Mouse (Mus musculus) gastrocnemius, postnatal 4 days (tissue): ENCODE results near the gene Tex19.1. TPM values are rescaled to one million over a fixed set of nuclear protein-coding genes. Genes with fewer than 3 reads are reported as not detected.
"Not testable (repeated sequence)": the region's sequence is repeated elsewhere in the genome, so short reads cannot be mapped to it uniquely, and the experiment has no call there.

Source experiments
- DNase-seq, 2 experiments: peaks; one replicate each; pipeline ENCODE4 v3.0.0; 2021 to 2022; ENCODE audit warnings: low spot score in 2 of 2, mixed read lengths in 2 of 2
- long read RNA-seq, 2 experiments: library from polyadenylated mRNA; stranded (forward); transcript quantifications; one replicate each; pipeline ENCODE4 v2.0.0; 2021
- total RNA-seq, 2 experiments: library from RNA; stranded (reverse); gene quantifications; 2 replicates each; pipeline ENCODE4 v1.2.3; 2021

Tex19.1 gene
- total RNA-seq = under 1 TPM in 1 of 2 experiments, not detected in 1; 0.15 TPM
- long read RNA-seq, experiment 1 = 0 reads
- long read RNA-seq, experiment 2 = 0 reads

DNA sequence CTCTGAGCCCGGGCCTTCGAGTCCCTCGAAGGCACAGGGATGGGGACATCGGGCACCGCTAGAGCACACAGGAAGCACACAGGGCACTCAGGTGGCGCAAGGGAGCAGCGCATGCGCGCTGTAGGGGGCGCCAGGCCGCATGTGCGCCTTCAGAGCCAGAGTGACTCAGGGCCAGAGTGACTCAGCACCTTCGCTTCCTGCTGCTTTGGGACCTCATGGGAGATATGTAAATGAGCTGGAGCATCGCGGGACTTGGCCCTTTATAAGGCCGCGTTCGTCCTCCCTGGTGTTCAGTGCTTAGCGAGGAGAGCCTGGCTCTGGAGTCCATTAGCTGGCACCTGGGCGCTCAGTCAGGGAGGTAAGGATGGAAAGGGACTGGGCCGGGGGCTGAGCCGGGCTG is at the start of gene Tex19.1:
Gene Tex19.1, plus strand, starts transcription at position 279 of the 400 bp plus-strand sequence.
- DNase-seq = no peak

DNA sequence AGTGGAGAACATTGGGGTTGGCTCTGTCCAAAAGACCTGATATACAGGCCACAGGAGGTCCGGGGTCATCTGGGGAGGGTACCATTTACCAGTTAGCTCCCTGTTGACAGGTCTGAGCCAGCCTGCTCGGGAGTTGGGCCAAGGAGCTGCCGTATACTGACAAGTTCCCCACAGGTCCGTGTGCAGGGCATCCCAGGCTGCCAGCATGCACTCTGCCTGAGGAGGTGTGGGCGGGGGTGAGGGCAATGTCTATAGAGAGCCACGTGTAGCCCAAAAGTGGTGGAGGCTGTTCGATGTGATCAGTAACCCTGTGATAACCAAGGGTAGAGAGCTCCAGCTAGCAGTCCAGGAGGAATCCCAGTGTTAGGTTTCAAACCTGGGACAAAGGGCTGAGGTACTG is 46.2 kb upstream of the Tex19.1 start:
- DNase-seq = no peak

DNA sequence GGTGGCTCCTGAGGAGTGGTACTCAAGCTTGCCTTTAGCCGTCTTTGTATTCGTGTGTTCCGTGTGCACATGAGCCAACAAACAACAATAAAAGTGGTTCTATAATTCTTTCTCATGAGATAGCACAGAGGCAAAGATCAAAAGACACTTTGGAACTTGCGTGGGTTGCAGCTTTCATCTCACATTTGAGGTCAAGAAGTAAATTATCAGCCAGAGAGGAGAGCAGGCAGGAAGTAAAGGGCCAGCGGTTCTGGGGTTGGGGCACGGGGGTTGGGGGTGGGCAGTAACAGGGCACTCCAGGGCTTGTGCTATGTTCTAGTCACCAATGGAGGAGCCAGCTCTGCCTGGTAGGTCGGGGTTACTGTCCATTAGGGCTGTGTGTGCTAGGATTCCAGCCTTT is 45.3 kb upstream of the Tex19.1 start:
- no peak for DNase-seq

DNA sequence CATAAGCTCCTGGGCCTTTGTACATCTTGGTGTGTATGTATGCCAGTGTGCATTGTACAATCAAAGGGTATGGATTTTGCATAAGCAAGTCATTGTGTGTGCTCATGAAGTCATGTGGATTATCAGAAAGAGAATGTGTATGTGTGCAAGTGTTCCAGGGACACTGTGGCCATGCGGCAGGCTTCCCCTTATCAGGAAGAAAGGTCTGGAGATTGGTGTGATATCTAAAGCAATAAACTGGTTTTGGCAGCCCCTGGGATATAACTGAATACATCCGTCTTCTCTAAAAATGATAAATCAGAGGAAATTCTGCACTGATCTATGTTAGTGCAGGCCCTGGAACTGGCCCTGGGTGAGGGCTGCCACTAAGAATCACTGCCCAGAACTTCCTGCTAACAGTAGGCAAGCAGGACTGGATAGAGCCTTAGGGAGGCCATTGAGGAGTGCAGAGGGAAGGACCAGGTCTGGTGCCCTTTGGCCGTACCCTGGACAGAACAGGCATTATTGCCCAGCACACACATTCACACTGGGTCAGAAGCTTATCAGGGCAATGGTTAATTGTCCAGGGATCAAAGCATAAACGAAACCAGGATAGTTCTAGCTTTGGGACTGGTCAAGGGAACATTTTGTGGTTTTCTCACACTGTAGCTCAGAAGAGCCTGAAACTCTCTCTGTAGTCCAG is 44.7 kb upstream of the Tex19.1 start:
- DNase-seq = no peak

DNA sequence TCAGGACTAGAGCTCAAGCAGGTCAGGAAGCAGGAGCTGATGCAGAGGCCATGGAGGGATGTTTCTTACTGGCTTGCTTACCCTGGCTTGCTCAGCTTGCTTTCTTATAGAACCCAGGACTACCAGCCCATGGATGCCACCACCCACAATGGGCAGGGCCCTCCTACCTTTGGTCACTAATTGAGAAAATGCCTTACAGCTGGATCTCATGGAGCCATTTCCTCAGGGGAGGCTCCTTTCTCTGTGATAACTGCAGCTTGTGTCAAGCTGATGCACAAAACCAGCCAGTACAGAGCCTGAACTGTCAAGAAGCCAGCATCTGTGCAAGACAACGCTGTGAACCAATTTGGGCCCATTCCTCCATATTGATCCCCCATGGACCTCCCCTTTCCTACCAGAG is 38.7 kb upstream of the Tex19.1 start:
- DNase-seq = not testable (repeated sequence)

DNA sequence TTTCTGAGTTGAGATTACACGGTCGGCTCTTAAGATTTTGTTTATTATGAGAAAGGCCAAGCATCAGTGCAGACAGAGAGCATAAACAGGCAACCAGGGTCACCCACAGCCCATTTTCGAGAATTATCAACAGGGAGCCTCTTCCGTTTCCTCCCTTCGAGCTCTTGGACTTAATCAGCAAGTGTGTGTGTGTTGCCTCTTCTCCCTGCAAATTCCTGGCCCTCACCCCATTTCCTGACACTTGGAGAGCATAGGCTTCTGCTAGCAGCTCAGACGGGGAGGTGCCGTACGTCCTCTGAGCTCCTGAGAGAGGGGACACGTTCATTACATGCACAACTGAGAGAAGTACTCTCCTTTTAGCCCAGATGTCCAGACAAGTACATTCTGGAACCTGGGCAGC is 37.9 kb upstream of the Tex19.1 start:
- no peak for DNase-seq

DNA sequence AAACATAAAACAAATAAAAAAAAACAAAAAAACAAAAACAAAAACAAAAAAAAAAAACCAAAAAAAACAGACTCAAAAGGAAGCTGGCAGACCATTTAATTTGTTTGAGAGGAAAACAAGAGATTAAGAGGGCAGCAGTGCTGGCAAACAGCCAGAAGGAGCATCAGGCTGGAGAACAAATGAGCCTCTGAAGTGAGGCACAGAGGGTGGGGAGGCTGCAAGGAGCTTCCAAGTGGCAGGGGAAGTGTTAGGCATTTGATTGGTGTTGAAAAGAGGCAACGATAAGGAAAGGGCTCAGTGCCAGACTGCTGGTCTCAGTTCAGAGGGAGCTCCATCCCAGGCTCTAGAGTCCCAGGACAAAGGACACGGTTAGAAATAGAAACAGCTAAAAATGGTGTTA is 36.0 kb upstream of the Tex19.1 start:
- DNase-seq = no peak

DNA sequence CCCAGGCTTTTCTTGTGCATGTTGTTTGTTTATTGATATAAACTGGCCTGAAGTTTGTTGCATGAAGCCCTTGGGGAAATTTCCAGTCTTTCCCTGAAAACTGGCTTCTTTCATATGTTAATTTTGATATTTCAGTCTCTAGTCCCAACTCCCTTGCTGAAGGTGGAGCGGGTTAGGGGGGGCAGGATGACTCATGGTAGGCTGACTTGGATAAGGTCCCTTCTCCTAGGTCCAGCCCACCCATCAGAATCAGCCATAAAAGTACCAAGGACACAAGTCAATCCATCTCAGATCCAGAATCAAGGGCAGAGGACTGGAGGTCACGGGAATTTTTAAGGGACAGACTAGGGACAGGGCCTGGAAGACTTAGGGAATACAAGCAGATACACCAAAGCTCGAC is 34.9 kb upstream of the Tex19.1 start:
- no peak for DNase-seq

DNA sequence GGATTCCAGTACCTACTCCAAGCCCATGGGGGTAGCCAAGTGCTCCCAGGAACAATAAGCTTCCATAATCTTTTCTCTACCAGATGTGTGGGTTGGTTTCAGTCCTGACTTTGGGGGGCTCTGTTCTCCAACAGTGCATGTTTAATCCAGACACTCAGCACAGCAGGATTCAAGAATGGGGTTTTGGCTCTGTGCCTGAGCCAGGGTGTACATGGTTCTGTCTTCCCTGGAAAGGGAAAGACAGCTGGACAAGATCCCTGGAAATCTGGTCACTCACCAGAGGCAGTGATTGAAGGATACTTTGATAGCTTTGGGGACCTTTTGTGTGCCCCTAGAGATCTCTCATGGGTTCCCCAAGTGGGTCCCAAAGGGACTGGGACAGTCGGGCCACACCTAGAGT is 34.3 kb upstream of the Tex19.1 start:
- DNase-seq = no peak

DNA sequence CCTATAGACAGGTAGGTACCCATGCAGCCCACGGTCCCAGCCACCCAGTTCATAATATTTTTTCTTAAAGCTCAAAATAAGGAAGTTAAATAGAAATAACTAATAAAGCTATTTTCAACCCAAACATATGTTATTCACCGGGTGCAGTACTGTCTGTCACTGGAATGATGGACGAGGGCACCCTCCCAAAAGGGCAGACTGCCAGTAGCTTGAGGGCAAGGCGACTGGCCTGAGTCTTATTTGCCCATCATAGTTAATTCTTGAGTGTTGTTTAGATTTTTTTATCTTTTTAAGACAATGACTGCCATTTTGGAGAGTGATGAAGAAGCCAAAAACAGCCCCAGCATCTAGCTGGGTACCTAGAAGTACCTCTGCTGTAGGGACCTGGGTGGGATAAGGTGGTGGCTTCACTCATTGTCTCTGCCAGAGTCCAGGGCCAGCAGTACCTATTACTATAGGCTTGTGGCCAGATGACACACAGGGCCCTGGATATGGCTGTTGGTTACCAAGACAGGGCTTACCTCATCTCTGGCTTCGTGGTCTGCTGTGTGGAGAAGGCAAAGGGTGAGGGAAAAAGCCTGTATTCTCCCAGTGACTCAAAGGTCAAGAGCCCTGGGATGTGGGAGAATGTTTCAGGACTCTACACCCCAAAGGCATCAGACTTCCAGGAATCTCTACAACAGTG is 33.7 kb upstream of the Tex19.1 start:
- no peak for DNase-seq

DNA sequence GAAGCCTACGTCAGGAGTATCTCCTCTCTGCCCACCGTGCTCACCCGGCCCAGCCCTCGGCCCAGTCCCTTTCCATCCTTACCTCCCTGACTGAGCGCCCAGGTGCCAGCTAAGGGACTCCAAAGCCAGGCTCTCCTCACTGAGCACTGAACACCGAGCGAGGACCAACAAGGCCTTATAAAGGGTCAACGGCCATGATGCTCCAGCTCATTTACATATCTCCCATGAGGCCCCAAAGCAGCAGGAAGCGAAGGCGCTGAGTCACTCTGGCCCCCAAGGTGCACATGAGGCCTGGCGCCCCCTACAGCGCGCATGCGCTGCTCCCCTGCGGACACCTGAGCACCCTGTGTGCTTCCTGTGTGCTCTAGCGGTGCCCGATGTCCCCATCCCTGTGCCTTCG is 27.8 kb upstream of the Tex19.1 start:
- DNase-seq = no peak

DNA sequence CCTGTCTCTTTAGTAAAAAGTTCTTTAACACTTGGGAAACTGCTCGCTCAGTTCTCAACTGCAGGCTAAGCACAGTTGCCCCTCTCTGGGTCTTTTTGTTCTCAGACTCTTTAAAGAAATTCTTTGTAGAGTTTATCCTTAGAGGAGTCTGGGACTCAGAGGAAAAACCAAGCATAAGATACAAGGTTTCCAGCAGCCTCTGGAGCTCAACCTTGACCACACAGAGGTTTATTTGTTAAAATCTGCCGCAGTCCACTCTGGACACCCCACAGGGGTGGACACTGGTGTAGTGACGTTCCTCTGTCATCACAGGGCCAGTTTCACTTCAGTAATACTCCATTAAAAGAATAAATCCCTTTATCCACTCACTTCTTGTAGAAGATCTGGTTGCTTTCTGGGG is 27.4 kb upstream of the Tex19.1 start, which contains the start of gene Tex19.2:
Gene Tex19.2, minus strand, starts transcription at position 101 of the 400 bp plus-strand sequence.
- DNase-seq = no peak

DNA sequence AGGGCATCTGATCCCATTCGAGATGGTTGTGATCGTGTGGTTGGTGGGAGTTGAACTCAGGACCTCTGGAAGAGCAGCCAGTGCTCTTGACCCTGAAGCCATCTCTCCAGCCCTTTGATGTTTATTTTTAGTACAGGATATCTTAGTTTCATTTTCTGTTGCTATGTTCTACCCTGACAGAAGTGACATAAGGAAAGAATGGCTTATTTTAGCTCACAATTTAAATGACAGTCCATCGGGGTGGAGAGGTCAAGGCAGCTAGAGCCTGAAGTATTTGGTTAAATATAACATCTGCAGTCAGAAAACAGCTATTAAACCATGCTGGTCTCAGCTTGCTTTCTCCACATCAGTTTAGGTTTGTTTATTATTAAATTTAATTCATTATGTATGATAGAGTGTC is 24.8 kb upstream of the Tex19.1 start:
- no peak for DNase-seq

DNA sequence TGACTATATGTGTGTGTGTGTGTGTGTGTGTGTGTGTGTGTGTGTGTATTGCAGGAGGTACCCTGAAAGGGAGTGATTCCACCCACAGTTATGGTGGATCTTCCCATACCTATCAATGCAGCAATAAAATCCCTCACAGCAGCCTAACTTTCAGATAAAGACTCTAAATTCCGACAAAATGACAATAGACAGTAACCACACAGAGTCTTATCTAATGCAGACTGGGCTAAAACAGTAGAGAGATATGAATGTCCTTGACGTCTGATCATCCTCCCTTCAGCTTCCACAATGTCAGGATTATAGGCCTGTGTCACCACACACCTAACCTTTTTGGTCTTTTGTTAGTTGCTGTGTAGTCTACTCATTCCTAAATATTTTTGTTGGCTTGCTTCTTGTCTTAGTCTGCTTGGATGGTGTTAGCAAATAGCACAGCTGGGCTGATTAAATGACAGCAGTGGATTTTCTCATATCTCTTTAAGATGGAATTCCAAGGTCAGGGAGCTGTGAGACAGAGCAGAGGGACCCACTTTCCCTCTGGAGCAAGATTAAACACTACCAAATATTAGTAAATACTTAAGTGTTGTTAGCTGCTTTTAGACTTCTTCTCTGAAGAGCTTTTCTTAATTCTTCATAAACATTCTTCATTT is 23.8 kb upstream of the Tex19.1 start:
- DNase-seq = no peak

DNA sequence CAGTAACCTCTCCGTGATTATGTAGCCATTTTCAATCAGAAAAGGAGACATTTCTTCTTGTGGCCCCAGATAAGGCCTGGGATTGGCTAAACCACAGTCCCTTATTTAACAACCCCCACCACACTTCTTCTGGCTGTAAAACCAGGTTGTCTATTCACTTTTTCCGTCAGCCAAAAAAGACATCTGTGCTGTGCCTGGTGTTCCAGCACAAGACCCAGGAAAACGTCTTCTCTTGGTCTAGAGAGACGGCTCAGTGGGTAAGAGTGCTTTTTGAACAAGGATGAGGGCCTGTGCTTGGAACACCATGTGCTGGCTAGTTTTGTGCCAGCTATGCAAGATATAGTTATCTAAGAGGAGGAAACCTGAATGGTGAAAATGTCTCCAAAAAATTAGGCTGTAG is 22.5 kb upstream of the Tex19.1 start:
- no peak for DNase-seq

DNA sequence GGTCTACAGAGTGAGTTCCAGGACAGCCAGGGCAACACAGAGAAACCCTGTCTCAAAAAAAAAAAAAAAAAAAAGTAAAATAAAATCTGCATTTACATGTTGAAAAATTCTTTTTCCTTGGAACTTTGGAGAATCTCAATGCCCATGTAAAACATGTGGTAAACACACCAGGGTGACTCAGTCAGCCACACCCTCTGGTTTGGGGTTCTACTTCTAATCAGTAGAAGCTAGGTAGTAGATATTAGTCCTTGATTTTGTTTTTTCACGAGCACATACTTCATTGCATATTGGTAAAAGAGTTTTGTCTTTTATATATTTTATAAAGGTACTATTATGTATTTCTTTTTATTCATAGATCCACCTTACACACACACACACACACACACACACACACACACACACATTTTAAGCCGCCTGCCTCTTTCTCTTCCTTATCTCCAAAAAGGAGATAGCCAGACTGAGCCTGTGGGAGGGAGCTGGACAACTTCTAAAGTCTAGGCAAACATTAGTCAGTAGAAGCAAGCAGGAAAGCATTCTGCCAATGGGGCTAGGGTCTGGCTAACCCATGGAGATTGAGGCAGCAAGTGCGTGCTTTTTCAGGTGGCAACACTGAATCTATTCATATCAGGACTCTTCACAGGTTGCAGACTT is 20.3 kb upstream of the Tex19.1 start:
- DNase-seq = no peak

DNA sequence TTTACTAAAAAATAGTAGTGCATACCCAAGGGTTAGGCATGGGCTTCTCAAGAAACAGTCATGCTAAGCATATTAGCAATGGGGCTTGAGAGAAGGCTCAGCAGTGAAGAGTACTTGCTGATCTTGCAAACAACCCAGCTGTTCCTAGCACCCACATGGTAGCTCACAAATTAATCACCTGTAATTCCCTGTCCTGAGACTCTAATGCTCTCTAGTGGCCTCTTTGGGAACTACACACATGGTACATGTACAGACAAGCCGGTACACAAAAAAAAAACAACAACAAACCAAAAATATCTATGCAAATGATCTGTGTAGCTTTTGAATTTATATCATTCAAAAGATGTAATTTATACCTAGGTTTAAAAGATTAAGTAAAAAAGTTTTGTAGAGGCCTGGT is 19.5 kb upstream of the Tex19.1 start:
- no peak for DNase-seq

DNA sequence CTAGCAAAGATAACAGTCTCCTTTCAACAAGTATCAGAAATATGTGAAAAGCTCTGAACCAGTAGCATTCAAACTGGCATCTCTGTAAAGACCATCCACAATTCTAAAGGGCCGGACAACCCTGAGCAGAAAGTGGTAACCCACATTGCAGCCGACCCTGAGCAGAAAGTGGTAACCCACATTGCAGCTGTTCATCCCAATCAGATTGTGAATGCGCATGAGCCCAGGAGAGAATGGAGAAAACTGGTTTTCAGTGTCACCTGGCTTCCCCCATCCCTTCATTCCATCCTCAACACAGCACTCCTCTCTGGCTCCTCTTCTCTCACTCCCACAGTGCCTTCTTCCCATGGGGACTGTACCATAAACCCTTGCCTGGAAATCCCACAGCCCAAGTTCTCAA is 18.5 kb upstream of the Tex19.1 start:
- DNase-seq = no peak

DNA sequence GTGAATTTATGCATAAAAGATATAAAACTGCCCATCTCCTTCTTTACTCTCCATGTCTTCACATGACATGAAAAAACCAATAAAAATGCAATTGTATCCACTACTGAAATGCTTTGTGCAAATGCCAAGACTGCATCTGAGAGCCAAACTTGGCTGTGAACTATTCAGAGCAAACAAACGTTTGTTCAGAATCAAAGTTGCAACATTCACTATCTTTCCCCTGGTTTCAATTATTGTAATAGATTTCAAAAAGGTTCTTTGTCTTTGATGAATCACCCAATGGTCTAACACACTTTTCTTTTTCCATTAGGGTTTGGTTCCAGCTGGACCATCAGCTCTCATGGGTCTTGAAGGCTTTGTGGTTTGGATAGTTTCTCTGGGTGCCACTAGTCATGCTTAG is 16.3 kb upstream of the Tex19.1 start:
- DNase-seq = no peak

DNA sequence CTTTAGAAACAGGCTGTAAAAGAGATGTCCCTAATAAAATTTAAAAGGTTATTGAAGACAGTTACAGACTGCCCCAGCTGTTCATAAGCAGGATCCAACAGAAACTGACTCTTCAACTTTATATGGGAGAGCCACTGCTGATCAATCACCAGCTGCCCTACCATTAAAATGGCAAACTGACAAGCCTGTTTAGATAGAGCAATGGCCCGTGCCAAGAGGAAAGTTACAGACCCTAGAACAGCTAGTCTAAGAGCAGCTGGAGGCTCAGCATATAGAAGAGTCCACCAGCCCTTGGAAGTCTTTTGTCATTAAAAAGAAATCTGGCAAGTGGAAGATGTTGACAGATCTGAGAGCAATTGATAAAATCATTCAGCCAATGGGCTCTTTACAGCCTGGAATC is 11.3 kb upstream of the Tex19.1 start:
- no peak for DNase-seq

DNA sequence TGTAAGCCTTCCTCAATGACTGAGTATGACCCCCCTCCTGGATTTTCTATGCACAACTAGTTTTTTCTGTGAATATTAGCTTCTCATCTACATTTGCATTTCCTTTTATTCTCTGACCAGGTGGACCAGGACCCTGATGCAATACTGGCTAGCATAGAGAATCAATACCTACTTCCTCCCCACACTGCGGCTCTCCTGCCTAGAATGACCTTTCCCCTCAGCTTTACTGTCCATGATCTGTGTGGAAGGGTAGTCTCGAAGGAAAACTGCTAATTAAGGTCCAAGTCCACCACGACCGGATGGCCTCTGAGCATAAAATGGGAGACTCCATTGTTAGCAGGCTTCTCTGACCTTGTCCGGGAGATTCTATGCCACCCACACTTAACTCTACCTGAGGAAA is 8.3 kb upstream of the Tex19.1 start:
- no peak for DNase-seq

DNA sequence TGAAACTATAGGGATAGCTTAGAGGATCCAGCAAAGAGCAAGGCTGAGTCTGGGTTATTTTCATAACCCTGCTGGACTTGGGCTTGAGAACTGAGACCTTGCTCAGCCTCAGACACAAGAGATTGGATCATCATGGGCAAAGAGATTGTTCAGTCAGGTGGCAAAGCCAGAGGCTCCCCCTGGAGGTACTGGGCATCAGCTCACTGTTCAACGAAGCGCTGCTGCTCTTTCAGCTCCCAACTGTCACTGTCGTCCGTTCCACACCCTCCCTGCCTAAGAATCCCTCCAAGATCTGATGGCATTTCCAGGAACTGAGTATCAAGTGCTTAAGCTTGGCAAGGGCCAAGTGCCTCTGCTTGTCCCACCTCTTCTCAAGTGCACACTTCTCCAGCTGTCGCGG is 7.2 kb upstream of the Tex19.1 start:
- DNase-seq = no peak
